Mouse (Mus musculus): ENCODE results near the gene Spdye4a.

DNA sequence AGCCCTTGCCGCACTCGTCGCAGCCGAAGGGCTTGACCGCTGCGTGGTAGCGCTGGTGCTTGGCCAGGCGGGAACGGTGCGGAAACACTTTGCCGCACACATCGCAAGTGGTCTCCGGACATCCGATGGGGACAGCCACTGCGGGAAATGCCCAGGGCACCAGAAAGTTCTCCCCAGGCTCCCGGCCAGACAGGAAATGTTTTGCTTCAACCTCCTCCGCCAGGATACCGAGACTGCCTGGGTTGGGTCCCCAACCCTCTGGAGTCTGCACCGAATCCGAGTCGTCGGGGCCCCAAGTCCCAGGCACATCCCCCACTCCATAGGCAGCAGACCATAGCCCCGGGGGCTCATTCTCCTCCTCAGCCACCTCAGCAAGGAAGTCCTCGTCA, 28.4 kb upstream of the Spdye4a start:
- no peak for TF ChIP-seq TAL1 (IDR thresholded peaks at IDR 0.05; ENCODE audit: low read length)
- no peak for TF ChIP-seq GATA1 (IDR thresholded peaks at IDR 0.05; ENCODE audit: low read length)

Data from erythroblast, embryonic 14.5 days (primary cell).